Comparison of ENCODE assay signal across 14 mouse cellular contexts in genomic region chr10:99242721-99243120, GRCm38 (mm10). TPM values are rescaled to one million over a fixed set of nuclear protein-coding genes. Genes with fewer than 3 reads are reported as not detected.
DNase-seq lines count a peak whose midpoint lies in the region; ATAC-seq and TF ChIP-seq lines count a peak whose summit lies in the region.
"Had no signal": no experiment of that assay in that cellular context is flagged by ENCODE, and none has a peak within 500 bp of the region (broad histone marks: within the 10 kb centered on the region; RNA-seq: fewer than 3 reads in every experiment).

No protein-coding gene starts in this region.

- H3K79me2 ChIP-seq in macrophage (ENCODE audit: inconsistent target): no peaks in the 10 kb centered on the region

- no peaks in the 10 kb centered on the region for H3K9me3 ChIP-seq in embryonic facial prominence, embryonic 12.5 days
- no peaks in the 10 kb centered on the region for H3K9me3 ChIP-seq in embryonic facial prominence, embryonic 10.5 days
- no peaks in the 10 kb centered on the region for H3K9me3 ChIP-seq in lung, embryonic 15.5 days
- no peaks in the 10 kb centered on the region; the same call in 1 of the 2 replicates for H3K9me3 ChIP-seq in hindbrain, embryonic 14.5 days (ENCODE audit: control insufficient read depth, low read length)
- H3K9me3 ChIP-seq: forebrain, embryonic 15.5 days; neural tube, embryonic 13.5 days had no signal

- no peak overlapping the region for H3K4me2 ChIP-seq in embryonic facial prominence, embryonic 12.5 days (replicated peaks)
- no peak overlapping the region for H3K4me2 ChIP-seq in lung, embryonic 15.5 days
- H3K4me2 ChIP-seq in hindbrain, embryonic 14.5 days (replicated peaks): no peak overlapping the region
- H3K4me2 ChIP-seq: forebrain, embryonic 15.5 days; hindbrain, embryonic 12.5 days; neural tube, embryonic 13.5 days had no signal

- WGBS in embryonic facial prominence, embryonic 12.5 days: 67% methylated on average over 10 of the region's 10 CpGs
- WGBS in embryonic facial prominence, embryonic 10.5 days: 70% methylated on average over 10 of the region's 10 CpGs
- WGBS in lung, embryonic 15.5 days: 59% methylated on average over 10 of the region's 10 CpGs
- 79% methylated on average over 10 of the region's 10 CpGs for WGBS in macrophage (ENCODE audit: missing documents)
- WGBS in hindbrain, embryonic 14.5 days: 80% methylated on average over 10 of the region's 10 CpGs

- no peak overlapping the region for H3K4me3 ChIP-seq in embryonic facial prominence, embryonic 12.5 days
- H3K4me3 ChIP-seq in embryonic facial prominence, embryonic 10.5 days: no peak overlapping the region
- no peak overlapping the region for H3K4me3 ChIP-seq in lung, embryonic 15.5 days
- H3K4me3 ChIP-seq in bone marrow macrophage, adult 2 months (ENCODE audit: insufficient read depth, low read length): no peak overlapping the region
- no peak overlapping the region for H3K4me3 ChIP-seq in macrophage (ENCODE audit: inconsistent target)
- no peak overlapping the region for H3K4me3 ChIP-seq in hindbrain, embryonic 14.5 days (replicated peaks; ENCODE audit: low read length)
- H3K4me3 ChIP-seq: forebrain, embryonic 15.5 days; hindbrain, embryonic 12.5 days; neural tube, embryonic 13.5 days had no signal

- H3K9ac ChIP-seq in embryonic facial prominence, embryonic 12.5 days: no peak overlapping the region
- H3K9ac ChIP-seq in lung, embryonic 15.5 days: no peak overlapping the region
- H3K9ac ChIP-seq in hindbrain, embryonic 14.5 days: no peak overlapping the region
- H3K9ac ChIP-seq: forebrain, embryonic 15.5 days; hindbrain, embryonic 12.5 days; neural tube, embryonic 13.5 days had no signal

- H3K27ac ChIP-seq in embryonic facial prominence, embryonic 12.5 days: peak overlapping the region; percentile 12; the same call in 1 of the 2 replicates
- H3K27ac ChIP-seq in embryonic facial prominence, embryonic 10.5 days (replicated peaks): no peak overlapping the region
- H3K27ac ChIP-seq in lung, embryonic 15.5 days: 0 out of 2 replicates have a peak overlapping the region, but pooled peaks have one; percentile 70
- H3K27ac ChIP-seq in bone marrow macrophage, adult 2 months (ENCODE audit: insufficient read depth, low read depth, low read length): peak overlapping the region; percentile 93
- peak overlapping the region; percentile 83 for H3K27ac ChIP-seq in macrophage
- H3K27ac ChIP-seq in hindbrain, embryonic 14.5 days: no peak overlapping the region
- H3K27ac ChIP-seq: forebrain, embryonic 15.5 days; hindbrain, embryonic 12.5 days; kidney, postnatal 0 days; neural tube, embryonic 13.5 days had no signal

- ATAC-seq in embryonic facial prominence, embryonic 12.5 days (ENCODE audit: insufficient number of reproducible peaks, insufficient read depth, low FRiP score, low TSS enrichment): no peak
- ATAC-seq in lung, embryonic 15.5 days (ENCODE audit: borderline replicate concordance, extremely low read depth, low FRiP score, low TSS enrichment): no peak
- ATAC-seq in hindbrain, embryonic 14.5 days (ENCODE audit: low FRiP score): no peak
- ATAC-seq: intestine, embryonic 16.5 days had no signal

- no peaks in the 10 kb centered on the region for H3K27me3 ChIP-seq in embryonic facial prominence, embryonic 12.5 days
- H3K27me3 ChIP-seq in embryonic facial prominence, embryonic 10.5 days (replicated peaks; ENCODE audit: low read depth, poor library complexity, severe bottlenecking): no peaks in the 10 kb centered on the region
- H3K27me3 ChIP-seq in lung, embryonic 15.5 days: no peaks in the 10 kb centered on the region
- no peaks in the 10 kb centered on the region for H3K27me3 ChIP-seq in hindbrain, embryonic 14.5 days (ENCODE audit: control insufficient read depth, insufficient read depth, low read length)
- H3K27me3 ChIP-seq: forebrain, embryonic 15.5 days; hindbrain, embryonic 12.5 days; neural tube, embryonic 13.5 days had no signal

- H3K4me1 ChIP-seq in embryonic facial prominence, embryonic 12.5 days: peaks cover 20% of the 10 kb centered on the region
- peaks cover 43% of the 10 kb centered on the region for H3K4me1 ChIP-seq in embryonic facial prominence, embryonic 10.5 days
- peaks cover 41% of the 10 kb centered on the region for H3K4me1 ChIP-seq in lung, embryonic 15.5 days
- peaks cover 42% of the 10 kb centered on the region for H3K4me1 ChIP-seq in bone marrow macrophage, adult 2 months (ENCODE audit: control insufficient read depth, insufficient read depth, low read length)
- H3K4me1 ChIP-seq in hindbrain, embryonic 14.5 days (replicated peaks; ENCODE audit: control insufficient read depth, insufficient read depth, low read length): no peaks in the 10 kb centered on the region
- H3K4me1 ChIP-seq: forebrain, embryonic 15.5 days; neural tube, embryonic 13.5 days had no signal

- TF ChIP-seq POLR2A in bone marrow macrophage, adult 2 months (IDR thresholded peaks at IDR 0.05; ENCODE audit: borderline replicate concordance, low read depth, low read length): no peak

- no peak for TF ChIP-seq CTCF in bone marrow macrophage, adult 2 months (IDR thresholded peaks at IDR 0.05; ENCODE audit: low read depth, low read length)

- no peaks in the 10 kb centered on the region for H3K36me3 ChIP-seq in embryonic facial prominence, embryonic 12.5 days
- H3K36me3 ChIP-seq in embryonic facial prominence, embryonic 10.5 days (replicated peaks): no peaks in the 10 kb centered on the region
- no peaks in the 10 kb centered on the region for H3K36me3 ChIP-seq in lung, embryonic 15.5 days
- H3K36me3 ChIP-seq in macrophage (ENCODE audit: inconsistent target): no peaks in the 10 kb centered on the region
- no peaks in the 10 kb centered on the region for H3K36me3 ChIP-seq in hindbrain, embryonic 14.5 days (replicated peaks; ENCODE audit: control insufficient read depth, insufficient read depth)
- H3K36me3 ChIP-seq: forebrain, embryonic 15.5 days; hindbrain, embryonic 12.5 days; neural tube, embryonic 13.5 days had no signal

- no peak for DNase-seq in embryonic facial prominence, embryonic 10.5 days (ENCODE audit: low spot score)
- no peak for DNase-seq in lung, postnatal 36 days
- DNase-seq in hindbrain, embryonic 14.5 days (ENCODE audit: low spot score): no peak
- DNase-seq in urinary bladder, postnatal 25 days (ENCODE audit: low spot score): no peak
- DNase-seq: right cerebral cortex, postnatal 4 days had no signal

RNA-seq across cellular contexts. Expression of gene Dusp6, which starts 20.3 kb away (rescaled TPM):
- 90.6 and 90.7 TPM in 2 replicates for polyA plus RNA-seq in embryonic facial prominence, embryonic 12.5 days (2016; fragmentation: Nextera tagmentation; extraction: Ambion mirVana)
- polyA plus RNA-seq in embryonic facial prominence, embryonic 10.5 days (2016; fragmentation: Nextera tagmentation; extraction: Ambion mirVana): 122 and 131 TPM in 2 replicates
- 72.1 and 73.6 TPM in 2 replicates for polyA plus RNA-seq in lung, embryonic 15.5 days (2015; fragmentation: Nextera tagmentation; extraction: Ambion mirVana)
- polyA plus RNA-seq in bone marrow macrophage, adult 2 months (2012; ENCODE audit: insufficient read depth, insufficient read length, missing spikeins): 36.1 and 40.0 TPM in 2 replicates
- total RNA-seq in macrophage (2018; cell fraction: chromatin; rRNA removed): 10 to 100 TPM in 5 of 26 experiments, 1 to 10 TPM in 18, under 1 TPM in 3; 0.54 to 35.4 (median 3.9) TPM
- total RNA-seq in macrophage (2018; cell fraction: cytosol; rRNA removed): 10 to 100 TPM in 15 of 26 experiments, 1 to 10 TPM in 11; 1.7 to 21.0 (median 10.7) TPM
- 100 to 1,000 TPM in 1 of 26 experiments, 10 to 100 TPM in 6, 1 to 10 TPM in 19; 1.8 to 134 (median 8.0) TPM for total RNA-seq in macrophage (2018; cell fraction: nucleus; rRNA removed)
- polyA plus RNA-seq in macrophage (2018): 5.0 to 150 TPM (median 6.0 TPM) in 3 replicates
- 28.4 and 33.0 TPM in 2 replicates for polyA plus RNA-seq in hindbrain, embryonic 14.5 days (2014; fragmentation: Nextera tagmentation; extraction: Ambion mirVana)

Comparison
In these comparisons a context has a peak if more than half of its experiments do, and no peak if none do; other contexts are left out.
1. H3K27ac ChIP-seq: peak in embryonic facial prominence, embryonic 12.5 days (single experiment), lung, embryonic 15.5 days (single experiment), bone marrow macrophage, adult 2 months (single experiment) and macrophage (single experiment); none in embryonic facial prominence, embryonic 10.5 days (single experiment) and hindbrain, embryonic 14.5 days (single experiment).